Mouse (Mus musculus) induced T-regulatory cell, adult 2 months (primary cell): ENCODE results near the gene Nol4l.

Experiments used
- DNase-seq: peaks from one replicate; pipeline ENCODE4 v3.0.0-alpha.2; 2012; ENCODE audit warnings: low read depth

Nol4l gene

GRCm38 (mm10) chr2:153529931-153530766, at the start of gene Nol4l:
TSS of gene Nol4l (minus strand) at chr2:153529971.
- peak; percentile 43 for DNase-seq

- no peak for DNase-seq
Measured at GRCm38 (mm10) chr2:153577122-153577521, 47.4 kb upstream of the Nol4l start.

- DNase-seq: no peak
Measured at GRCm38 (mm10) chr2:153576150-153576549, 46.4 kb upstream of the Nol4l start.

- no peak for DNase-seq
Measured at GRCm38 (mm10) chr2:153575554-153575953, 45.8 kb upstream of the Nol4l start.

GRCm38 (mm10) chr2:153573101-153573500, 43.3 kb upstream of the Nol4l start:
- no peak for DNase-seq

- DNase-seq: no peak
Measured at GRCm38 (mm10) chr2:153568541-153568940, 38.8 kb upstream of the Nol4l start.

GRCm38 (mm10) chr2:153568013-153568412, 38.2 kb upstream of the Nol4l start:
- DNase-seq: no peak

- DNase-seq: peak; percentile 47
Measured at GRCm38 (mm10) chr2:153564343-153564742, 34.6 kb upstream of the Nol4l start.

GRCm38 (mm10) chr2:153561564-153561963, 31.8 kb upstream of the Nol4l start:
- no peak for DNase-seq

- DNase-seq: no peak
Measured at GRCm38 (mm10) chr2:153560664-153561541, 31.1 kb upstream of the Nol4l start.

- DNase-seq: no peak
Measured at GRCm38 (mm10) chr2:153559613-153560152, 29.9 kb upstream of the Nol4l start.

GRCm38 (mm10) chr2:153558464-153558863, 28.7 kb upstream of the Nol4l start:
- DNase-seq: no peak

GRCm38 (mm10) chr2:153557259-153557658, 27.5 kb upstream of the Nol4l start:
- DNase-seq: no peak

- DNase-seq: no peak
Measured at GRCm38 (mm10) chr2:153556208-153556607, 26.4 kb upstream of the Nol4l start.

GRCm38 (mm10) chr2:153554543-153554942, 24.8 kb upstream of the Nol4l start:
- no peak for DNase-seq

- DNase-seq: no peak
Measured at GRCm38 (mm10) chr2:153549486-153549885, 19.7 kb upstream of the Nol4l start.

- no peak for DNase-seq
Measured at GRCm38 (mm10) chr2:153548221-153548923, 18.6 kb upstream of the Nol4l start.

GRCm38 (mm10) chr2:153547633-153548032, 17.9 kb upstream of the Nol4l start:
- no peak for DNase-seq

- DNase-seq: no peak
Measured at GRCm38 (mm10) chr2:153546972-153547371, 17.2 kb upstream of the Nol4l start.

- no peak for DNase-seq
Measured at GRCm38 (mm10) chr2:153546471-153546870, 16.7 kb upstream of the Nol4l start.

- DNase-seq: no peak
Measured at GRCm38 (mm10) chr2:153544771-153545170, 15.0 kb upstream of the Nol4l start.
